Mouse (Mus musculus) brain, embryonic 18.5 days (tissue): ENCODE results near the gene Disc1.

Experiments used
- DNase-seq: peaks from one replicate; pipeline ENCODE4 v3.0.0-alpha.2; 2012; ENCODE audit warnings: low read depth, low spot score

Gene Disc1

GRCm38 (mm10) chr8:125126482-125126881 is 72.5 kb downstream of the Disc1 start:
- no peak for DNase-seq

- no peak for DNase-seq
Observed at GRCm38 (mm10) chr8:125127621-125128020, 73.6 kb downstream of the Disc1 start.

GRCm38 (mm10) chr8:125128305-125128704 is 74.3 kb downstream of the Disc1 start:
- DNase-seq: no peak

DNA sequence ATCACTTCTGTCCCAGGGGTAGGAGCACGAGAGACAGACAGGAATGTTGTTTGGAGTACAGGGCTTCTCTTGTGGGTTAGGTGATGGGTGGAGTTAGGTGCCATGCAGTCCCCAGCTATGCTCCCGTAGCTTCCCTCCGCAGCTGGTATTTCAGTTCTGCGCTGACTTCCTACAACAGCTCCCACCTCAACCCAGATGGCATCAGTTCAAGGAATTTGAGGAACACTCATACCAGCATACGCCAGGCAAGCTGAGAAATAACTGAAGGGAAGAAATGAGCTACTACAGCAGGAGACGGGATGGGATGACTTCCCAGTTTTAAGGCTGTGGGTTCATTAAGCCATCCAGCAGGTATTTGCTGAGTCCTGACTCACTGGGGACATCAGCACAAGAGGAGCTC is 76.8 kb downstream of the Disc1 start:
- DNase-seq: no peak

DNA sequence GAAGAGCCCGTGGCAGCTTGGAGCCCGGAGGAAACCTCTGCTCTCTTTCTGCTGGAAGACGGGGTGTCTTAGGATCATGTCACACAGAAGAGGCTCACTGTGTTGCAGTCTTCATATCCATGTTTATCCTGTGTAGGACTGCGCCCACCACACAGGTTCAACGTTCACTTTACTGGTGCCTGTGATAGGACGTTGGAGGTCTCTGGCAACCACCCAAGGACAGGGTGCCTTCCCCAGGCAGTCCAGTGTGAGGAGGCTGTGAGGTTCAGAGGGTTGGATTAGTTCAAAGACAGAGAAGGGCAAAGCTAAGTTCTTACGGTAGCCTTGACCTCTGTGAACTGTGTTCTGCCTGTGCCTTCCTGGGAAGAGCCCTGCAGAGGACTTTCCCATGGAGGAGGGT is 77.3 kb downstream of the Disc1 start:
- DNase-seq: no peak

DNA sequence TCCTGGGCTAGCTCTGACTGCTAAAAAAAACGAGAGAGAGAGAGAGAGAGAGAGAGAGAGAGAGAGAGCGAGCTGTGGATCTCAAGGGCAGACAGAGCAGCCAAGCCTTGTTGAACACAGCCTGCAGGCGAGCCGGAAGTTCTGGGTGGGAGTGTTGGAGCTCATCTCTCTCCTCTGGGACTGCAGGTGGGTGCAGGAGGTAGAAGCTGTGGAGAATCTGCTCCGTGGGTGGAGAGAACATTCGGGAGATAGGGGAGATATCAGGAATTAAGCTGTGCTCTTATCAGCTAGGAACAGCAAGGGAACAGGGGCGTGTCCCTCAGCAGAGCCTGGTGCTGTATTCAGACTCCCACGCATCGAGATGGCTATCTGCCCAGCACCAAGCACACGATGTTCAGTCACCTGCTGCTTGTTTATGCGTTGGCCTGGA is 79.7 kb downstream of the Disc1 start:
- no peak for DNase-seq

- DNase-seq: no peak
Observed at GRCm38 (mm10) chr8:125134876-125135275, 80.9 kb downstream of the Disc1 start.

- peak; percentile 39 for DNase-seq
Observed at GRCm38 (mm10) chr8:125139689-125140150, 85.7 kb downstream of the Disc1 start.

DNA sequence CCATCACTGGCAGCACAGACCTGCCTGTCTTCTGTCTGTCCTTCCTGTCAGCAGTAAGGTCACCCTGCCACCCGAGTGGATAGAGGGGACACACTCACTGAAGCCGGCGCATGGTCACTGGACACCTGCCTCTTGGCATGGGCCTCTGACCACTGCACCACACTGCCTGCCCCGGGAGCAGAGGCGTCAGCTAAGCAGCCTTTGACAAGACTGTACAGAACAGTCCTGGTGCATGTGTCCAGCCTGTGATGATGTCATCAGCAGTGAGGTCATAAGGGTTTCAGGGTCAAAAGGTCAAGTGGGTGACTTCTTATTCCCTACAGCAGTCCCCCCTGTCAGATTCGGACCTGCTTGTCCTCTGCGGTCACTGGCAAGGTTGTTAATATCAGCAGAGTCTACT is 87.0 kb downstream of the Disc1 start:
- DNase-seq: no peak

- DNase-seq: no peak
Observed at GRCm38 (mm10) chr8:125156863-125157640, 103.1 kb downstream of the Disc1 start.

DNA sequence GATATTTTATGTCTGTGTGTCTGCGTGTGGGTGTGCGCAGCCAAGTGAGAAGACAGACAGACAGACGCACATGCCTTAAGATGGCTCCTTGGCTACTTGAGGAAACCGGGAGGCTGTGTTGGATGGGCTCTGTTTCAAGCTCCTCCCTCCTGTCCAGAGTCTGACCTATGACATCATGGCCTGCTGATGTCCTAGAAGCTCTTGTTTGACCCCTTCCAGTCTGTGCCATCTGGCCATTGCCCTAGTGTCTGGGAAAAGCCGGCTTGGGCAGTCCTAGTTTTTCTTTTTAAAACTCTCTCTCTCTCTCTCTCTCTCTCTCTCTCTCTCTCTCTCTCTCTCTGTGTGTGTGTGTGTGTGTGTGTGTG is 103.6 kb downstream of the Disc1 start:
- no peak for DNase-seq

- no peak for DNase-seq
Observed at GRCm38 (mm10) chr8:125159387-125159786, 105.4 kb downstream of the Disc1 start.

- no peak for DNase-seq
Observed at GRCm38 (mm10) chr8:125163491-125163890, 109.5 kb downstream of the Disc1 start.

DNA sequence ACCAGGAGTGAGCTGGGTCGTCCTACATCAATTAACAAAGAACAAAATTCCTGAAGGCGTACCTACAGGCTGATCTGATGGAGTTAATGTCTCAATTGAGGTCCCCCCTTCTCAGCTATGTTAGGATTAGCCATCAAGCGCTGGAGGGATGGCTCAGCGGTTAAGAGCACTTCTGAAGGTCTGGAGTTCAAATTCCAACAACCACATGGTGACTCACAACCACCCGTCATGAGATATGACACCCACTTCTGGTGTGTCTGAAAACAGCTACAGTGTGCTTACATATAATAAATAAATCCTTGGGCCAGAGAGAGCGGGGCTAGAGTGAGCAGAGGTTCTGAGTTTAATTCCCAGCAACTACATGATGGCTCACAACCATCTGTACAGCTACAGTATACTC is 109.9 kb downstream of the Disc1 start:
- no peak for DNase-seq

DNA sequence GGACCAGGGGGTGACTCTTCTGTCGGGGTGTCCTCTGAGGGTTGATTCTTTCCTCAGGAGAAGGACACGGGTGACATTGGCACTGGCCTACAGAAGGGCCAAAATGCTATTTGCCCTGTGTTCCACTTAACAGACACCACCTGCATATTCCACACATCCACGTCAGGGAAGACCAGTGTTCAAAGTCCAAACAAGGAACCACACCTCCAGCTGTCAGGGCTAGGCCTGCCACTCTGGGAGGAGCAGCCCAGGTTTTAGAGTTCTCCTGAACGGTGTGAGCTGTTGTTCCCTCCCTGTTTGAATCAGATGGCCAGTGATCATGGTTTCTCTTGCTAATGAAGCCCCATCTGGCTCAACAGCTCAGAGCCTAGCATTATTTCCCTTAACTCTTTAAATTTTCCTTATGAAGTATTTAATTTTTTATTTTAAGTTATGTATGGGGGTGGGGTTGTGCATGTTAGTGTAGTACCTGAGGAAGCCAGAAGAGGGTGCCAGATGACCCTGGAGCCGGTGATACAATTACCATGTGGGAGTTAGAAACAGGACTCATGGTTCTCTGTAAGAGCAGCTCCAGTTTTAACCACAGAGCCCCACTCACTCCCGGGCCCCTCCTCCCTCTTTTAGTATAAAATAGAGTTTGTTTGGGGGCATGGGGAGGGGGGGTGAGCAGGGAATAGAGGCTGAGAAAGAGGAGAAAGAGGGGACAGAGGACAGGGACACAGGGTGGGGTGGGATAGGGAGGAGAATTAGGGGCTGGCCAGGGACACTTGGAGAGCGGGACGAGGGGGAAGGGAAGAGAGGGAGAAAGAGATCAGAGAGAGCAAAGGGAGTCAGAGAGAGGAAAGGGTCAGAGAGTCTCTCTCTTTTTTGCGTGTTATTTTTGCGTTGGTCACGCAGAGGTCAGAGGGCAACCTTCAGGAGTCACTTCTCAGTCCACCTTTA is 111.8 kb downstream of the Disc1 start:
- DNase-seq: no peak

DNA sequence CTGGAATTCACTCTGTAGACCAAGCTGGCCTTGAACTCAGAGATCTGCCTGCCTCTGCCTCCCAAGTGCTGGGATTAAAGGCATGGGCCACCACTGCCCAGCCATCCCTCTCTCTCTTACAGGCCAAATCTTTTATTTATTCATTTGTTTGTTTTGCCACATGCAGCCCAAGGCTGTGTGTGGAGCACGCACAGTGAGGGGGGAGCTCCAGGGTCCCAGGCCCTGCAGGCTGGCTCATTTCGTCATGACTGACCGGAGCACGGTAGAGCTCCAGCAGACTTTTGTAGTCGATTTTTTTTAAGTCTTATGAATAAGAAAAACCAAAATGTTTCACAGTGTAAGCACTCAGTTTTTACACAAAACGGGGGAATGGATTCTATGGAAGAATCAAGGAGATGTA is 112.5 kb downstream of the Disc1 start:
- no peak for DNase-seq

GRCm38 (mm10) chr8:125166988-125167387 is 113.0 kb downstream of the Disc1 start:
- no peak for DNase-seq

- no peak for DNase-seq
Observed at GRCm38 (mm10) chr8:125169628-125170027, 115.6 kb downstream of the Disc1 start.

- no peak for DNase-seq
Observed at GRCm38 (mm10) chr8:125171531-125171930, 117.5 kb downstream of the Disc1 start.

- no peak for DNase-seq
Observed at GRCm38 (mm10) chr8:125174237-125174636, 120.2 kb downstream of the Disc1 start.

DNA sequence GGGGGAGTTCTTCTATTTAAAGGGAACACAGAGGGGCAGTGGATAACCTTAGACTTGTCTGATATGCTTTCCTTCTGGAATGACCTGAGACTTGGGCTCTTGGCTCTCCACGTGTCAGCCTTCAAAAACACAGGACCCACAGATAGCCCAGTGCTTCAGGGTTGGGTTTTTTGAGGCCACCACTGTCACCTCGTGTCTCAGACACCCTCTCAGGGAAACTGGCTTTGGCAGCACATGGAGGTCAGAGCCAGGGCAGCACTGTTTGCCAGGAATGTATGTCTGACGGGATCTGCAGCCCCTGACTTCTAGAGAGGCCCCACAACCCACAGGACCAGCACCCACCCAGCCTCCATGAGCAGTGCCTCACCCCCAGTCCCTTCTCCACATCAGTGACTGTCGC is 120.9 kb downstream of the Disc1 start:
- DNase-seq: no peak

DNA sequence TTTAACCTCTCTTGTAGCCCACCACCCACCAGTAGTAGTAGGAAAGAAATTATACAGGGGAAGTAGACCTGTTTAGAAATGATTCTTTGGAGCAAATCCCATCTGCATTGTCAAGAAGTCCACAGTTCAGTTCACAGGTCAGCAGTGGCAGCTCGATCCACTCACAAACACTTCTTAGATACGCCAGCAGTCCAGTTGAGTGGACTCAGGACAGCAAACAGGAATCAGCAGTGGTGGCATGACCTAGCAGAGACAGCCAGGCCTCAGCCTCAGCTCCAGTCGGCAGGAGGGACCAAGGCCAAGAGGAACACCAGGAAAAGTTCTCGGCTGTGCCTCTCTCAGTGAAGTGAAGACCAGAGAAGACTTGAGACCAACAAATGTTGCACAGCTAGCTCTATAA is 121.7 kb downstream of the Disc1 start:
- no peak for DNase-seq

- no peak for DNase-seq
Observed at GRCm38 (mm10) chr8:125177091-125177490, 123.1 kb downstream of the Disc1 start.
